Mouse (Mus musculus) liver, embryonic 14.5 days (tissue): Measurements from ENCODE around the gene Pde5a.

Source experiments
- CTCF ChIP-seq: IDR thresholded peaks from 2 replicates; pipeline ENCODE4 v1.5.1; 2016; ENCODE audit warnings: antibody characterized with exemption, low read depth, control low read depth
- EP300 ChIP-seq: IDR thresholded peaks from 2 replicates; pipeline ENCODE4 v1.6.1; 2016; ENCODE audit warnings: antibody characterized with exemption, low read depth

- TF ChIP-seq CTCF, result no peak
- TF ChIP-seq EP300, result no peak
These were observed 5.6 kb downstream of the Pde5a start for GRCm38 (mm10) chr3:122734329-122734728.
